Mouse (Mus musculus) frontal cortex, postnatal 25 days (tissue): ENCODE results near the gene Stam2.
A peak's percentile ranks its signal among the peaks of the same experiment; 100 is the strongest.

ENCODE experiments used
- DNase-seq, 2 experiments: peaks; one replicate each; pipeline ENCODE4 v3.0.0; 2022; ENCODE audit warnings: low spot score in 2 of 2

Stam2 gene

GRCm38 (mm10) chr2:52651547-52651946 is 90.5 kb downstream of the Stam2 start:
- DNase-seq: no peak

DNA sequence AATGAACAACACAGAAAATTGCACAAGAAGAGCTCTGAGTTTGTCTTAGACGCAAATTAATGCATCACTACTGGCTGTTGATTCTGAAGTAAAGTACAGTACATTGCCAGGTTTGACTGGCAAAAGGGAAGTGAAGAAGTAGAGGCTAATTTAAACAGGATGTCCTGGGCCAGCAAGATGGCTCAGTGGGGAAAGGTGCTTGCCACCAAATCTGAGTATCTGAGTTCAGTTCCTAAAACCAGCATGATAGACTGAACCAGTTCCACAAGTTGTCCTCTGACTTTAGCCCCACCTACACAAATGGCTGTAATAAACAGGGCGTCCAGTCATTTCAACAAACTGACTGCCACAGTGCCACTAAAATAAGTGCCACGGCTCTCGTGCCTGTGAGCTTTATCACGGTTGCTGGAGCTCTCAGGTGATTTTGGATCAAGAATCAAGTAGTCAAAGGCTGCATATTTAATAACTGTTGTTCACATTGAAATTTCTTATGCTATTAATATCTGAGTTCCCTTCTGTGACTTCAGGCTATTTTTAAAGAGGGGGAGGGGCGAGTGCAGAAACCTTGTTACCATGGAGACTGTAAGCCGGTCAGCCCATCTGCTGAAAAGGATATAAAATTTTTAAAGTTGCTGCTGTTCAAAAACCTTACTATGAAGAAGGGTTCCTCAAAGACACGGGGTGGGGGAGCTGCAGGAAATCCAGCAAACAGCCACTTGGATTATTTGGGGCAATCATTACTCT is 94.7 kb downstream of the Stam2 start:
- no peak for DNase-seq

GRCm38 (mm10) chr2:52643657-52644056 is 98.4 kb downstream of the Stam2 start:
- DNase-seq: peak in 1 of 2 experiments; percentile 43
